Mouse (Mus musculus): ENCODE measurements around the gene Atl2. TPM values are rescaled to one million over a fixed set of nuclear protein-coding genes. Genes with fewer than 3 reads are reported as not detected.

Atl2 gene
- total RNA-seq (2023), result 51.3 TPM

GRCm38 (mm10) chr17:79895911-79896423 is at the start of gene Atl2:
Gene Atl2, minus strand, starts transcription at chr17:79896123.

Other genes starting within 250 kb of the Atl2 start
- not detected for gene Cyp1b1, start 181.1 kb downstream of the Atl2 start, total RNA-seq (2023)
- gene Hnrnpll, start 166.2 kb upstream of the Atl2 start, total RNA-seq (2023), result 27.6 TPM
- gene Galm, start 231.3 kb upstream of the Atl2 start, total RNA-seq (2023), result 7.6 TPM

All from CD4-positive naive resting alpha-beta T cell, adult 57 days (primary cell).